Mouse (Mus musculus) limb, embryonic 13.5 days (tissue): Measurements from ENCODE around the gene BC024063. TPM values are rescaled to one million over a fixed set of nuclear protein-coding genes. Genes with fewer than 3 reads are reported as not detected.

ENCODE experiments used
- polyA plus RNA-seq: library from polyadenylated mRNA; unstranded; fragments of >200 nt; fragmentation: Nextera tagmentation; extraction: Ambion mirVana; gene quantifications from 2 replicates; pipeline ENCODE4 v1.2.1, GENCODE M21; 2015

Gene BC024063
- polyA plus RNA-seq, 1 experiment from 2014 or later, result 6.2 TPM

Other genes starting within 250 kb of the BC024063 start
- 11.4 and 11.6 TPM in 2 replicates for gene Gm32687, start 219.4 kb upstream of the BC024063 start, polyA plus RNA-seq
- 2.9 and 3.9 TPM in 2 replicates for gene Zfp781, start 152.9 kb upstream of the BC024063 start, polyA plus RNA-seq
- gene Zfp873, start 35.2 kb upstream of the BC024063 start, polyA plus RNA-seq, result 15.5 and 17.1 TPM in 2 replicates
- 7.0 and 7.5 TPM in 2 replicates for gene AU041133, start 44.7 kb downstream of the BC024063 start, polyA plus RNA-seq
- 18.5 and 19.8 TPM in 2 replicates for gene Zfp938, start 157.9 kb downstream of the BC024063 start, polyA plus RNA-seq
- gene 4932415D10Rik, start 233.2 kb downstream of the BC024063 start, polyA plus RNA-seq, result not detected in 2 replicates